Mouse (Mus musculus) granulocyte monocyte progenitor cell, adult 5-6 weeks (primary cell): ENCODE measurements around the gene Tanc1. TPM values are rescaled to one million over a fixed set of nuclear protein-coding genes. Genes with fewer than 3 reads are reported as not detected.
A peak's percentile ranks its signal among the peaks of the same experiment; 100 is the strongest.

ENCODE experiments used
- ATAC-seq: replicated peaks from 2 replicates; pipeline ENCODE4 v1.8.0; 2016; ENCODE audit warnings: mild to moderate bottlenecking, moderate TSS enrichment, inconsistent platforms; ENCODE audit not compliant: poor library complexity, severe bottlenecking
- total RNA-seq, 2 experiments: library from RNA; stranded (forward) in 1 of 2; stranded (reverse) in 1 of 2; fragments of 200-712, 200-1000 nt in 1 of 2; fragments of >200 nt in 1 of 2; fragmentation: Nextera tagmentation in 1 of 2; gene quantifications; 2 replicates each; pipeline ENCODE4 v1.2.3; 2014 to 2017

Gene Tanc1
- total RNA-seq, 2 experiments from 2014 or later = 3.6 to 15.6 TPM

GRCm38 (mm10) chr2:59611216-59611810 is 529 bp upstream of the Tanc1 start:
- ATAC-seq = no peak

GRCm38 (mm10) chr2:59612733-59613473 is 1.1 kb downstream of the Tanc1 start:
- peak; percentile 32 for ATAC-seq

GRCm38 (mm10) chr2:59613474-59614019 is 1.7 kb downstream of the Tanc1 start:
- 0 out of 2 replicates have a peak, but pooled peaks have one; percentile 4 for ATAC-seq

DNA sequence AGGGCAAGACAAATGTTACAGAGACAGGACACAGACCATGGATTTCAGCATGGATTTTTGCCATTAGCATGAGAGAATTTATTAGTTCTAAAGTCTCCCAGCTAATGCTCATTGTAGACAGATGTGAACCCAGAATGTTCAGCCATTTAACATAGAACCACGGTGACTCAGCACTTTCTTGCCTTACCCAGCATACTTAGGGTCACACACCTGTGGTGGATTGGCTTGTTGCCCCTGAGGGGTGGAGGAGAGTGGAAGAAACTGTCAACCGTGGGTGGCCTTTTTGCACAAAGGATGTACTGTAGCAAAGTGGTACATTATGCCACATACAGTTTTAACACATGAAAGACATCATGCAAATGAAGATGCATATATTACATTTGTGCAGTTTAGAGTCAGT is 5.0 kb downstream of the Tanc1 start:
- ATAC-seq = no peak

GRCm38 (mm10) chr2:59618996-59619395 is 7.2 kb downstream of the Tanc1 start:
- ATAC-seq = no peak

GRCm38 (mm10) chr2:59620601-59621000 is 8.8 kb downstream of the Tanc1 start:
- ATAC-seq = no peak

DNA sequence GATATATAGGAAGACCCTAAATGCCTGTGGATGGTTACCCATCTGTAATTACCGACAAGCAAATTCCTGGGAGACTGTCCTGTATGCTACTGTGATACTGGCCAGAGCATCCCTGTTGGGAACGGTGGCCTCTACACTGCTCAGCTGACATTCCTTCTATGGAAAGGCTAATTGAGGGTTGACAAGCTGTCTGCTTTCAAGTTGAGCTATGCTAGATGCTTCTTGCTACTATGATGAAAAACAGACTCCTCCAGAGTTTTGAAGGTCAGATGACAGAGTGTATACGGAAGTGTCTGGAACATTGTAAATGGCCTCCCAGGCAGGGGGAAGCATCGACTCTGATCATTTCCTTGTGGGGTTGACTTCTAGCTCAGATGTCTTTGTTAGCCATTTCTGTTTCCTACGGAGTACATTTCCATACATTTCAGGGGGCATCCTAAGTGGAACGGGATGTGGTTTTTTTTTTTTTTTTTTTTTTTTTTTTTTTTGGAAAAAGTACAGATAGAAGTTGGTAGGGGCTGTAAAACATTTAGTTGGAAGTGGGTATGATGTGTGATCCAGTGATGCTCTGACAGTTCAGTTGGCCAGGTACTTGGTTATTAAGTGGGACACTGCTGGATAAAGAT is 10.8 kb downstream of the Tanc1 start:
- no peak for ATAC-seq

- ATAC-seq = no peak
Measured at GRCm38 (mm10) chr2:59623858-59624257, 12.0 kb downstream of the Tanc1 start.

DNA sequence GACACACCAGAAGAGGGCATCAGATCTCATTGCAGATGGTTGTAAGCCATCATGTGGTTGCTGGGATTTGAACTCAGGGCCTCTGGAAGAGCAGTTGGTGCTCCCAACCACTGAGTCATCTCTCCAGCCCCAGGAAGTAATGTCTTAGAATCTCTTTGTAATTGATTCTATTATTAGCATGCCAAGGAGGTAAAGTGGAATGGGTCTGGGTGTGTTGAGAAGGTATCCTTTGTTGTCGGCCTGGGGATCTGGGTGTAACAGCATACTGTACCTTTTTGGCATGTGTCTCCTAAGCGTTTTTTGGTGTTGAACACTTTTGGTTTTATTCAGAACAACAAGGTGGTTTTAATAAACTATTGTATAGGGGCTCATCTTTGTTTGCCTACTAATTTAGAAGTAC is 13.6 kb downstream of the Tanc1 start:
- ATAC-seq = no peak

DNA sequence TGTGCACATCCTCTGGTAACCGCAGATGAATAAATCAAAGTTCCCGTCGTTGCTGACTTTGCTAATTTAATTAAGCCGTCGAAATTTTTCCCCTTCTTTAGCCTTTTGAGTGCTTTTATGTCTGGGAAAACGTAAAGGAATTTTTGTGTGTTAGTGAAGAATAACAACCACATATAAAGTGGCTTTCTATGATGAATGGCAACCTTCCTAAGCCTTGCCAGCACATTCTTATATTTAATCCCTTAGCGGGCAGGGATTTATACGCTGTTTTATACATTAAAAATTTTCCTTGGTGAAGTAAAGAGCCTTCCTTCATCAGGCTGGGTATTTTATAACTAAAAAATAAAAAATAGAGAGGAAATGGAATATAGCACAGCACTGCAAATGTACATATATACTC is 14.1 kb downstream of the Tanc1 start:
- ATAC-seq = no peak

DNA sequence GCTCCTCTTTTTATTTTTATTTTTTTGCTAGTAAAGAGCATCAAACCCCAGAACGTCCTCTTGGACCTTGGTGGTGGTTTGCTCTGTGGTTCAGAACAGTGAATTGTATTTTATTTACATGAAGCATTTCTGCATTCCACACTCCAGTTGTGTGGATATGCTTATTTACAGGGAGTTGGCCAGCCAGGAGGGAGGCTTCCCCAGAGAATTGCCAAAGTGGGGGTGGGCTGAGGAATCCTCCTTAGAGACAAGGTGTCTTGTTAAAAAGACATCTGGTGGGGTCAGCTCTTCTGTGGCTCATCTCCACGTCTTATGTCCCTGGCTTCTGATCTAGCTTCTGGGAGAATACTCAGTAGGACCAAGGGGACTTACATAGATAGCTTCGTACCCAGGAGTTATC is 14.6 kb downstream of the Tanc1 start:
- no peak for ATAC-seq

GRCm38 (mm10) chr2:59627502-59627901 is 15.7 kb downstream of the Tanc1 start:
- no peak for ATAC-seq

GRCm38 (mm10) chr2:59628057-59628901 is 16.4 kb downstream of the Tanc1 start:
- ATAC-seq = no peak; the same call in 1 of the 2 replicates

DNA sequence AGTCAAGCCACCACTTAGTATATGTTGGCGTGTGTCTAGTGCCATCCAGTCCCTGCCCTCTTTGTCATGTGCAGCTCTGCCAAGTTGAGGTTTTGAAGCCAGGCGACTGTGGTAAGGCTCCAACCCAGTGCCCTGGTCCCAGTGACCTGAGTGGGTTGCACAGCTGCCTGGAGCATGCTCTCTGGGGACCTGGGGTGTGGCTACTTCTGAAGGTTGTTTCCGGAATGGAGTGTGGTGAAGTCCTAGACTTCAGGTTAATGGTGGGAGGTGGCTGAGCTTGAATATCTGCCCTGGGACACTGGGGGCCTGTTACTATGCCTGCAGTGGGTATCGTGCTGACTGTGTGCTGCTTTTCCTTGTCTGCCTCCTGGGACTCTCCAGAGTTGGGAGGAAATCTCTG is 18.0 kb downstream of the Tanc1 start:
- 0 out of 2 replicates have a peak, but pooled peaks have one; percentile 5 for ATAC-seq

DNA sequence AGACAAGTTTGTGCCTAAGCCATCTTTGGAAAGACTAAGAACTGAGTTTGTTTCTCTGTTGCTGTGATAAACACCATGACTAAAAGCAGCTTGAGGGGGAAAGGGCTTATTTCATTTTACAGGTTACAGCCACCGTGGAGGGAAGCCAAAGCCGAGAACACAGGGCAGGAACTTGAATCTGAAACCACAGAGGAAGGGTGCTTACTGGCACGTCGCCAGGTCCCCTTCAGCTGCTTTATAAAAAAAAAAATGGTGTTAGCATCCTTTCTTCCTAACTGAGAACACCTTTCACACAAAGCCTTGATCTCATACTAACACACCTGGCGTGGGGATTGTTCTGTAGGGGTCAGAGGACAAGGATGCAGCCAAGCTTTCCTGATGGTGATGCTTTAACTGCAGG is 19.6 kb downstream of the Tanc1 start:
- ATAC-seq = no peak

GRCm38 (mm10) chr2:59633761-59634430 is 22.1 kb downstream of the Tanc1 start:
- no peak for ATAC-seq

GRCm38 (mm10) chr2:59637040-59637785 is 25.4 kb downstream of the Tanc1 start:
- ATAC-seq = no peak

- peak; percentile 78 for ATAC-seq
Measured at GRCm38 (mm10) chr2:59642722-59643121, 30.9 kb downstream of the Tanc1 start.

- ATAC-seq = peak; percentile 62
Measured at GRCm38 (mm10) chr2:59644816-59645215, 33.0 kb downstream of the Tanc1 start.
